Mouse (Mus musculus) left cerebral cortex, adult 8-10 months (tissue): ENCODE data around the gene Acd. TPM values are rescaled to one million over a fixed set of nuclear protein-coding genes. Genes with fewer than 3 reads are reported as not detected.

Experiments used
- DNase-seq, 2 experiments: peaks; one replicate each; pipeline ENCODE4 v3.0.0; 2022; ENCODE audit warnings: low spot score in 2 of 2
- total RNA-seq, 4 experiments: library from RNA; stranded (reverse); gene quantifications; 2 replicates each; pipeline ENCODE4 v1.2.4; 2022

Acd gene
- total RNA-seq, 4 experiments from 2014 or later: 49.0 to 53.8 (median 50.9) TPM

GRCm38 (mm10) chr8:105702001-105702401, 1.1 kb upstream of the Acd start:
- no peak for DNase-seq

- DNase-seq: peak in 1 of 2 experiments; percentile 75
Observed at GRCm38 (mm10) chr8:105700566-105700965, 336 bp downstream of the Acd start.

GRCm38 (mm10) chr8:105699488-105700215, 1.2 kb downstream of the Acd start:
- no peak for DNase-seq

DNA sequence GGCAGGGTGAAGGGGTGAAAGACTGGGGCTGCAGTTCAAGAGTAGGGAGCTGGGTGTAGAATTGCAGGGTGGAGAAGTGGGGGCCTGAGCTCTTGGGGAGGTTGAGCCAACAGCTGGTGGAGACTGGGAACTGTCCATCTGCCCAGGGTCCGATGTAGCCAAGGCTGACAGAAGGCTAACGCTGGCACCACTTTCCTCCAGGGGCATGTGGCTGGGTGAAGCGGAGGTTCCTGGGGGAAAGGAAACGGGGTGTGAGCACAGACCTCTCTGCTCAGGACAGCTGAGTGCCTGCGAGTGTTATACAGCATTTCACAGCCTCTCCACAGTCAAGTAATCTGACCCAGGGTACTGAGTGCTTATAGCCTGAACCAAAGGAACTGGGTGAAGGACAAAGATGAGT, 2.2 kb downstream of the Acd start:
- DNase-seq: no peak

DNA sequence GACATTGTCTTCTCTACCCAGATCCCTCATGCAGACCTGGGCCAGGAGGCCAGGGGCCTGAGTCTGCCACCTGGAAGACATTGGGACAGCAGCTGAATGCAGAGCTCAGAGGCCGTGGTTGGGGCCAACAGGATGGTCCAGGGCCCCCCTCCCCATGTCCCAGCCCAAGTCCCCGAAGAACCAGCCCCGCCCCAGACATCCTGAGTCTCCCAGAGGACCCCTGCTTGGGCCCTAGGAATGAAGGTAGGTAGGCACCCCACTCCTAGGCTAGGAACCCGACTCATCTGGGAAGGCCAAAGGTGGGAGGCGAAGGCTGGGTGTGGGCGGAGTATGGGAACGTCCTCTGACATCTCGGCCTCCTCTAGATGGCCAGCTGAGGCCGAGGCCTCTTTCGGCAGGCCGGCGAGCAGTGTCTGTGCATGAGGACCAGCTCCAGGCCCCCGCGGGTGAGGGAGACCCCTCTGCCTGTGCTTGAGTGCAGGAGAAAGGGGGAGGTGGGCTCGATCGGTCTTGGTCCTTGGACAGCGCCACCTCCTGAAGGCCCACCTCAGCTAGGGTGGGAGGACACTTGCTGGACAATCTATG, 3.6 kb downstream of the Acd start:
- DNase-seq: no peak

- no peak for DNase-seq
Observed at GRCm38 (mm10) chr8:105695080-105695780, 5.7 kb downstream of the Acd start.

DNA sequence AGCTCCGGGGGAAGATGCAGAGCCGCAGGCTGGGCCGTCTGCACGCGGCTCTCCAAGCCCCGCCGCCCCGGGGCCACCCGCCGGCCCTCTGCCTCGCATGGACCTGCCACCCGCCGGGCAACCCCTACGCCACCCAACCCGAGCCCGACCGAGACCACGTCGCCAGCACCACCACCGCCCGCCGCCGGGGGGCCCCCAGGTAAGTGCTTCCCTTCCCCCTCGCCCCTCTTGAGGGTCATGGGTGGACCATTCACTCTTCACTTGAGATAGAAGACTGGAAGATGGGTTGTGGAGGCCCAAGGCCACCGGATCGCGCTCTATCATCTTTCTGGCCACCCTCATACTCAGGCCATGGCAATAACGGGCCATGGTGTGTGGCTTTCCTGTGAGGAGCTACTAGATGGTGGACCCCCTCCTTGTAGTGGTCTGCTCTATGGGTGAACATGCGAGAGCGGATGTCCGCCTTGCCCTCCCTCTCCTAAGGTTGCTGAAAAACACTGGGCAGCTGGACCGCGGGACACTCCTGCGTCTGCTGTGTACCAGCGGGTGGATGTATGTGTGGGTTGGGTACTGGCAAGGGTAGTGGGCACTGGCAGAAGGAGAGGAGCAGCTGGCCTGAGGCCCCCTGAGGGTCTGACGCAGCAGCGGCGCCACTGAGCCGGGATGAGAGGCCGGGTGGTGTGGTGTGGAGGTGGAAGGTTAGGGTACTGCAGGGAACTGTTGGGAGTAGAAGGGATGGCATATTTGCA, 6.7 kb downstream of the Acd start:
- DNase-seq: peak in 1 of 2 experiments; percentile 48

GRCm38 (mm10) chr8:105693648-105694047, 7.3 kb downstream of the Acd start:
- DNase-seq: peak; percentile 53 to 68

DNA sequence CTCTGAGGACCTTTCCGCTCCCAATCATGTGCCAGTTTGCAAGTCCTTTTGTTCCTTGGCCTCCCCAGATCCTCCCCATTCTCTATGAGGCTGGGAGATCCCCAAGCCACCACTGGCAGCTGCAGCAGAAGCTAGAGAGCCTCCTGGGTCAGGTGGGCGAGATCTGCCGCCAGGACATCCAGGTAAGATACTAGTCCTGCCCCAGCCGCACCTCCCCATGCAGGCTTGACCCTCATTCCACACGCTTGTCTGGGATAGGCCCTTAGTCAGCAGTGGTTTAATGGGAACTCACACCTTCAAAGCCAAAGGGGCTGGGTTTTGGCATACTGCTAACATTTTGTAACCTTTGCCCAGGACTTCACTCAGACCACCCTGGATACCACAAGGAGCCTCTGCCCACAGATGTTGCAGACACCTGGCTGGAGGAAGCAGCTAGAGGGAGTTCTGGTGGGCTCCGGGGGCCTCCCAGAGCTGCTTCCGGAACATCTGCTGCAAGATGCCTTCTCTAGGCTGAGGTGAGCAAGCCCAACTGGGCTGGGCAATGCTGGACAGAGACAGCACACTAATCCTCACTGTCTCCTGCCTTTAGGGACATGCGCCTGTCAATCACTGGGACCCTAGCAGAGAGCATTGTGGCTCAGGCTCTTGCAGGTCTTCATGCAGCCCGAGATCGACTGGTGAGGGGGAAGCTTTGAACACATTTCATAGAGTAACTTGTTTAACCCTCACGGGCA, 8.3 kb downstream of the Acd start:
- no peak for DNase-seq

- no peak for DNase-seq
Observed at GRCm38 (mm10) chr8:105690978-105691377, 9.9 kb downstream of the Acd start.

- no peak for DNase-seq
Observed at GRCm38 (mm10) chr8:105689983-105690360, 10.9 kb downstream of the Acd start.

DNA sequence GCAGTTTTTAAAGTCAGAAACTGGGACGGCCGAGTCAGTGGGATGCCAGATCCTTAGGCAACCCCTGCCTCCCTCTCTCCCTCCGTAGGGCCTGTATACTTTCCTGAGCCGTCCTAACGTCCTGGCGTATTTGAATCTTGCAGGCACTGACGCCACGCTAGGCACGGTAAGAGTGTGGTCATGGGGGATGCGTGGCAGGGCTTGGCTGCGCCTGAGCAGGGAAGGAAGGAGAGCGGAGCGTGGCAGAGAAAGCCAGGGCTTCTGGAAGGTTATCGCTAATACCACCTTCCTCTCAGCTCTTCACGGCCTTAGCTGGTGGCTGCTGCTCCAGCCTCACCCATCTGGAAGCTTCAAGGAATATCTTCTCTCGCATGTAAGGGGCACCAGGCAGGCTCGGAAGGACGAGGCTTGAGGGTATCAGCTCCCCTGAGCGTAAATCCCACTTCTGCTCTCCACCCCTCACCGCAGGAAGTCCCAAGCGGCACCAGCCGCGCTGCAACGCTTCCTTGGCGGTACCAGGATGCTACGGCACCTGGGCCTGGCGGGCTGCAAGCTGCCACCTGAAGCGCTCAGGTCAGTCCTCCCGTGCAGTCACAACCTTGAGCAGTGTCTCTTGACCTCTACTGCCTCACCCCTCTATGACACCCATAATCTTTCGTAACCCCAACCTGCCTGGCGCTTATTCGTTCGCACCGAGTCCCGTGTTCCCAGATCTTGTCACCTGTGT, 11.5 kb downstream of the Acd start:
- DNase-seq: no peak

- DNase-seq: no peak
Observed at GRCm38 (mm10) chr8:105688242-105688752, 12.6 kb downstream of the Acd start.

GRCm38 (mm10) chr8:105687512-105687911, 13.4 kb downstream of the Acd start:
- DNase-seq: no peak

- DNase-seq: no peak
Observed at GRCm38 (mm10) chr8:105686551-105686950, 14.4 kb downstream of the Acd start.

DNA sequence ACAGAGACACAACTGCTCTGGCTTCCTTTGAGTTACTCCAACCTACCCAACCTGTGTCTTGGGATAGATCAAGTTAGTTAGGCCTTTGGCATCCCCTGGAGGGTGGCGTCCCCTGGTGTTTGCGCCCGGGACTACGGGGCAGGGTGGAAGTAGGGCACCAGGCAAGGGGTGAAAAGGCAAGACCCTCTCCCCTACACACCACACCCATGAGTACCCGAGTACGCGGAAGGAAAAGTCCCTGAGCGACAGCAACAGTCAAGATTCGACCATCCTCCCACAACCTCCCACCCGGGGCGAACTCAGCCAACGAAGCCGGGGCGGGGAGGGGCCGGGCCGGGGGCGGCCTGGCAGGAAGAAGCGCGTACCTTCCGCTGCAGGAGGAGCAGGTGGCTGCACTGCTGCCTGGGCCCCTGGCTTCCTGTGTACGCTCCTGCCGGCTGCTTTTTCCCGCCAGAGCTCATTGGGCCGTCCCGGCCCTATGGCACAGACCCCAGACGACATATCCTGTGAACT, 15.1 kb downstream of the Acd start, which contains the start of gene Carmil2:
Gene Carmil2 (plus strand): TSS at position 479 of the 513 bp plus-strand sequence.
- DNase-seq: peak in 1 of 2 experiments; percentile 8

DNA sequence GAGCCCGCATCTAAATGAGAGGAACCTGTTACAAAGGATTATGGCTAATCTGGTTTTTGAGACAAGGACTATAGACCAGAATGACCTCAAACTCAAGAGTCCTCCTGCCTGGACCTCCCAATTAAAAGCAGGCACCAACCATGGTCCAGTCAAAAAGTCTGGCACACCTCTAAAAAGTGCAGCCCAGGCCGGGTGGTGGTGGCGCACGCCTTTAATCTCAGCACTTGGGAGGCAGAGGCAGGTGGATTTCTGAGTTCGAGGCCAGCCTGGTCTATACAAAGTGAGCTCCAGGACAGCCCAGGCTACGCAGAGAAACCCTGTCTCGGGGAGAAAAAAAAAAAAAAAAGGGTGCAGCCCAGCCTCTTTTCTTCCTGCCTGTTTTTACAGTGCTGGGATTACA, 15.6 kb downstream of the Acd start:
- DNase-seq: no peak

- DNase-seq: no peak
Observed at GRCm38 (mm10) chr8:105677891-105678290, 23.0 kb downstream of the Acd start.

DNA sequence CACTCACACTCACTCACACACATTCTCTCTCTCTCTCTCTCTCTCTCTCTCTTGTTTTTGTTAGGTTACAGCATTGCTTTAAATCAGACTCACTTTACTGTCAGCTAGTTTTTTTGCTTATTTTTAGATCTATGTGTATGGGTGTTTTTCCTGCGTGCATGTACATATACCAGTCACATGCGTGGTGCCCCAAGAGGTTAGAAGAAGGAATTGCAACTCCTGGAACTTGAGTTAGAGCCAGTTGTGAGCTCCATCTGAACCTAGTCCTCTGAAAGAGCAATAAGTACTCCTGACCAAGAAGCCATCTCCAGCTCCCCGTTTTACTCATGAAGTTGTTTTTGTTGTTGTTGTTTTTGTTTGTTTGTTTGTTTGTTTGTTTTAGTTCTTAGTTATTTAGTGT, 39.7 kb downstream of the Acd start:
- DNase-seq: no peak

GRCm38 (mm10) chr8:105657641-105658040, 43.3 kb downstream of the Acd start:
- no peak for DNase-seq
